ENCODE assay signal across 8 mouse cellular contexts in genomic region chr17:24632813-24633449, GRCm38 (mm10). TPM values are rescaled to one million over a fixed set of nuclear protein-coding genes. Genes with fewer than 3 reads are reported as not detected.
DNase-seq lines count a peak whose midpoint lies in the region; ATAC-seq and TF ChIP-seq lines count a peak whose summit lies in the region.

No protein-coding gene starts in this region.

- H3K9ac ChIP-seq in CH12.LX (ENCODE audit: insufficient read depth, low read depth): peak overlapping the region; percentile 79
- H3K9ac ChIP-seq in forebrain, embryonic 12.5 days: peak overlapping the region; percentile 71
- H3K9ac ChIP-seq in limb, embryonic 11.5 days (ENCODE audit: low read length): peak overlapping the region; percentile 70
- H3K9ac ChIP-seq in midbrain, embryonic 13.5 days (replicated peaks): peak overlapping the region; percentile 77

- no peaks in the 10 kb centered on the region for H3K79me2 ChIP-seq in CH12.LX (replicated peaks; ENCODE audit: control insufficient read depth, extremely low read depth, insufficient read depth, poor library complexity, severe bottlenecking)

- 11% methylated on average over 22 of the region's 22 CpGs for WGBS in forebrain, embryonic 12.5 days
- whole genome bisulfite sequencing in limb, embryonic 11.5 days: 14% methylated on average over 22 of the region's 22 CpGs
- WGBS in midbrain, embryonic 13.5 days: 13% methylated on average over 22 of the region's 22 CpGs

- CTCF ChIA-PET in Patski (lab: Charles Lee): interaction anchor here (0.9 to 1.6 kb wide), 7 partner anchors 16 to 154 kb away, joined by 3 to 5 read pairs (median 3); partner anchors contain the start of genes Mlst8 and Zfp598

- no peak overlapping the region for H3K27ac ChIP-seq in CH12.LX (ENCODE audit: insufficient read depth, low read depth)
- peak overlapping the region; percentile 69 for H3K27ac ChIP-seq in forebrain, embryonic 12.5 days
- H3K27ac ChIP-seq in limb, embryonic 11.5 days (replicated peaks; ENCODE audit: low read depth, low read length): peak overlapping the region; percentile 74
- H3K27ac ChIP-seq in midbrain, embryonic 13.5 days: peak overlapping the region; percentile 71

- POLR2A ChIA-PET in Patski (lab: Charles Lee): interaction anchor here (0.6 to 1.5 kb wide), 6 partner anchors 10 to 572 kb away, joined by 3 to 5 read pairs (median 4); no protein-coding TSS in a partner anchor

- H3K9me3 ChIP-seq in CH12.LX (replicated peaks; ENCODE audit: low read length): no peaks in the 10 kb centered on the region
- no peaks in the 10 kb centered on the region for H3K9me3 ChIP-seq in forebrain, embryonic 12.5 days
- H3K9me3 ChIP-seq in limb, embryonic 11.5 days (ENCODE audit: control insufficient read depth, low read length): no peaks in the 10 kb centered on the region
- H3K9me3 ChIP-seq in midbrain, embryonic 13.5 days: no peaks in the 10 kb centered on the region

- DNase-seq in CH12.LX (ENCODE audit: extremely low read depth) (no peak), Patski (ENCODE audit: low read depth, low spot score) (no peak)
- DNase-seq in heart, postnatal 36 days: peak; percentile 74 to 80
- no peak for DNase-seq in limb, embryonic 11.5 days (ENCODE audit: low spot score)

- TF ChIP-seq RAD21 in CH12.LX (IDR thresholded peaks at IDR 0.05; ENCODE audit: low read depth, low read length): no peak

- dilution Hi-C loops in CH12.LX (cut with MboI; ENCODE audit: extremely low pct_ligation_motif_present, extremely low pct_unique_long_range_greater_than_20kb, low sequenced_read_pairs): no loop called here

- TF ChIP-seq EP300 in CH12.LX (IDR thresholded peaks at IDR 0.05; ENCODE audit: low read length): no peak

- H3K27me3 ChIP-seq in CH12.LX (replicated peaks) (no peaks in the 10 kb centered on the region), Patski (no peaks in the 10 kb centered on the region)
- H3K27me3 ChIP-seq in forebrain, embryonic 12.5 days: no peaks in the 10 kb centered on the region
- no peaks in the 10 kb centered on the region for H3K27me3 ChIP-seq in limb, embryonic 11.5 days (ENCODE audit: control insufficient read depth, insufficient read depth, low read length)
- H3K27me3 ChIP-seq in midbrain, embryonic 13.5 days: no peaks in the 10 kb centered on the region

- intact Hi-C loops in heart, postnatal 36 days (cut with DNase I): loop anchor here (2.0 to 5.0 kb wide), 2 partner anchors 18 to 34 kb away; partner anchors contain the start of genes Slc9a3r2 and Zfp598

- peaks cover 18 to 64% of the 10 kb centered on the region in 2 experiments for H3K36me3 ChIP-seq in CH12.LX (replicated peaks in 1 of 2; ENCODE audit: control insufficient read depth in 1 of 2, insufficient read depth in 1 of 2, low read length in 1 of 2)
- peaks cover 22% of the 10 kb centered on the region for H3K36me3 ChIP-seq in forebrain, embryonic 12.5 days (replicated peaks)
- H3K36me3 ChIP-seq in limb, embryonic 11.5 days (ENCODE audit: control insufficient read depth, insufficient read depth, low read length): peaks cover 10% of the 10 kb centered on the region; the same call in 1 of the 2 replicates
- H3K36me3 ChIP-seq in midbrain, embryonic 13.5 days: peaks cover 31% of the 10 kb centered on the region

- no peak for TF ChIP-seq POLR2A in CH12.LX (IDR thresholded peaks at IDR 0.05; ENCODE audit: low read depth, low read length)

- peak overlapping the region; percentile 58 for H3K4me2 ChIP-seq in CH12.LX (ENCODE audit: insufficient read depth, low read depth, poor library complexity, severe bottlenecking)
- peak overlapping the region; percentile 91 for H3K4me2 ChIP-seq in forebrain, embryonic 12.5 days
- peak overlapping the region; percentile 82 for H3K4me2 ChIP-seq in limb, embryonic 11.5 days (ENCODE audit: low read depth, severe bottlenecking)
- H3K4me2 ChIP-seq in midbrain, embryonic 13.5 days (replicated peaks): peak overlapping the region; percentile 88

- H3K4me3 ChIP-seq in CH12.LX (replicated peaks in 1 of 3; ENCODE audit: low read depth in 2 of 3, low read length in 2 of 3, poor library complexity in 1 of 3): peak overlapping the region; percentile 61 to 83 (median 80)
- peak overlapping the region; percentile 76 for H3K4me3 ChIP-seq in forebrain, embryonic 12.5 days (replicated peaks)
- peak overlapping the region; percentile 59 for H3K4me3 ChIP-seq in limb, embryonic 11.5 days (ENCODE audit: low read depth, low read length)
- peak overlapping the region; percentile 71 for H3K4me3 ChIP-seq in midbrain, embryonic 13.5 days (replicated peaks)

- in situ Hi-C loops in CH12.LX (cut with MboI; ENCODE audit: low pct_ligation_motif_present, low pct_unique_long_range_greater_than_20kb, low sequenced_read_pairs): no loop called here
- in situ Hi-C loops in Patski (cut with MboI; ENCODE audit: low pct_unique_long_range_greater_than_20kb): no loop called here

- H3K4me1 ChIP-seq in CH12.LX (ENCODE audit: control insufficient read depth in 1 of 2, insufficient read depth in 2 of 2): peaks cover 6 to 53% of the 10 kb centered on the region in 2 experiments; a peak in 3 of 4 replicates
- peaks cover 19% of the 10 kb centered on the region for H3K4me1 ChIP-seq in forebrain, embryonic 12.5 days
- peaks cover 9% of the 10 kb centered on the region; the same call in 1 of the 2 replicates for H3K4me1 ChIP-seq in limb, embryonic 11.5 days (ENCODE audit: control insufficient read depth, insufficient read depth, low read length)
- H3K4me1 ChIP-seq in midbrain, embryonic 13.5 days (replicated peaks): peaks cover 17% of the 10 kb centered on the region

- ATAC-seq in Patski: peak; percentile 46
- ATAC-seq in forebrain, embryonic 12.5 days (ENCODE audit: low FRiP score): peak; percentile 52
- ATAC-seq in limb, embryonic 11.5 days (ENCODE audit: insufficient number of reproducible peaks, low FRiP score, low TSS enrichment, low read depth): peak; percentile 31
- ATAC-seq in midbrain, embryonic 13.5 days: no peak; the same call in none of the 2 replicates
- ATAC-seq in frontal cortex, adult (ENCODE audit: low TSS enrichment): no peak
- ATAC-seq in CD4-positive, CD25-positive, alpha-beta regulatory T cell, adult 4 months: no peak

- TF ChIP-seq CTCF in CH12.LX (conservative IDR thresholded peaks at IDR 0.05 in 1 of 2, IDR thresholded peaks at IDR 0.05 in 1 of 2; ENCODE audit: low read depth in 2 of 2, low read length in 2 of 2): no peak
- no peak for TF ChIP-seq CTCF in Patski (IDR thresholded peaks at IDR 0.05)

RNA-seq across cellular contexts. Expression of gene Nthl1, which starts 0.5 kb away (rescaled TPM):
- total RNA-seq in CH12.LX (2012; rRNA removed) (21.9 and 24.0 TPM in 2 replicates), CH12.LX (2014; rRNA removed) (20.1 TPM in 2 replicates)
- polyA plus RNA-seq in CH12.LX (2012; ENCODE audit: insufficient read length, low read depth) (20.4 and 25.7 TPM in 2 replicates), Patski (2021) (33.4 TPM)
- 14.5 and 18.8 TPM in 2 replicates for polyA plus RNA-seq in forebrain, embryonic 12.5 days (2016; fragmentation: Nextera tagmentation; extraction: Ambion mirVana)
- 1 to 10 TPM; 3.3 to 4.1 TPM for total RNA-seq in heart, postnatal 36 days (2021)
- polyA plus RNA-seq in limb, embryonic 11.5 days (2014; fragmentation: Nextera tagmentation; extraction: Ambion mirVana): 19.5 and 23.2 TPM in 2 replicates
- 10.0 and 10.8 TPM in 2 replicates for polyA plus RNA-seq in midbrain, embryonic 13.5 days (2015; fragmentation: Nextera tagmentation; extraction: Ambion mirVana)
- 1 to 10 TPM; 3.1 to 6.0 TPM for polyA plus RNA-seq in CD4-positive, CD25-positive, alpha-beta regulatory T cell, adult 4 months (2017; shearing (Covaris generic))

RNA-seq across cellular contexts. Expression of gene Tsc2, which starts 0.5 kb away (rescaled TPM):
- 35.2 and 35.4 TPM in 2 replicates for total RNA-seq in CH12.LX (2012; rRNA removed)
- total RNA-seq in CH12.LX (2014; rRNA removed): 7.8 and 9.1 TPM in 2 replicates
- 54.4 and 69.8 TPM in 2 replicates for polyA plus RNA-seq in CH12.LX (2012; ENCODE audit: insufficient read length, low read depth)
- 93.5 TPM for polyA plus RNA-seq in Patski (2021)
- polyA plus RNA-seq in forebrain, embryonic 12.5 days (2016; fragmentation: Nextera tagmentation; extraction: Ambion mirVana): 78.4 and 89.3 TPM in 2 replicates
- total RNA-seq in heart, postnatal 36 days (2021): 100 to 1,000 TPM; 106 to 112 TPM
- polyA plus RNA-seq in limb, embryonic 11.5 days (2014; fragmentation: Nextera tagmentation; extraction: Ambion mirVana): 62.7 and 66.8 TPM in 2 replicates
- 73.1 and 74.1 TPM in 2 replicates for polyA plus RNA-seq in midbrain, embryonic 13.5 days (2015; fragmentation: Nextera tagmentation; extraction: Ambion mirVana)
- polyA plus RNA-seq in CD4-positive, CD25-positive, alpha-beta regulatory T cell, adult 4 months (2017; shearing (Covaris generic)): 10 to 100 TPM; 20.5 to 28.2 TPM

RNA-seq across cellular contexts. Expression of gene Slc9a3r2, which starts 17.2 kb away (rescaled TPM):
- total RNA-seq in CH12.LX (2012; rRNA removed) (4.4 and 5.5 TPM in 2 replicates), CH12.LX (2014; rRNA removed) (1.8 and 2.1 TPM in 2 replicates)
- polyA plus RNA-seq in CH12.LX (2012; ENCODE audit: insufficient read length, low read depth) (4.8 and 5.1 TPM in 2 replicates), Patski (2021) (32.3 TPM)
- polyA plus RNA-seq in forebrain, embryonic 12.5 days (2016; fragmentation: Nextera tagmentation; extraction: Ambion mirVana): 18.3 and 21.9 TPM in 2 replicates
- total RNA-seq in heart, postnatal 36 days (2021): 100 to 1,000 TPM in 1 of 2 experiments, 10 to 100 TPM in 1; 91.1 to 140 TPM
- 59.3 and 60.4 TPM in 2 replicates for polyA plus RNA-seq in limb, embryonic 11.5 days (2014; fragmentation: Nextera tagmentation; extraction: Ambion mirVana)
- 21.3 and 23.5 TPM in 2 replicates for polyA plus RNA-seq in midbrain, embryonic 13.5 days (2015; fragmentation: Nextera tagmentation; extraction: Ambion mirVana)
- polyA plus RNA-seq in CD4-positive, CD25-positive, alpha-beta regulatory T cell, adult 4 months (2017; shearing (Covaris generic)): not detected

RNA-seq across cellular contexts. Expression of gene Npw, which starts 25.3 kb away (rescaled TPM):
- not detected in 2 replicates for total RNA-seq in CH12.LX (2012; rRNA removed)
- total RNA-seq in CH12.LX (2014; rRNA removed): not detected in 2 replicates
- polyA plus RNA-seq in CH12.LX (2012; ENCODE audit: insufficient read length, low read depth): not detected in 2 replicates
- polyA plus RNA-seq in Patski (2021): not detected
- polyA plus RNA-seq in forebrain, embryonic 12.5 days (2016; fragmentation: Nextera tagmentation; extraction: Ambion mirVana): not detected in 2 replicates
- not detected for total RNA-seq in heart, postnatal 36 days (2021)
- 0.31 and 0.54 TPM in 2 replicates for polyA plus RNA-seq in limb, embryonic 11.5 days (2014; fragmentation: Nextera tagmentation; extraction: Ambion mirVana)
- not detected in 2 replicates for polyA plus RNA-seq in midbrain, embryonic 13.5 days (2015; fragmentation: Nextera tagmentation; extraction: Ambion mirVana)
- polyA plus RNA-seq in CD4-positive, CD25-positive, alpha-beta regulatory T cell, adult 4 months (2017; shearing (Covaris generic)): not detected

RNA-seq across cellular contexts. Expression of gene Zfp598, which starts 36.6 kb away (rescaled TPM):
- 27.9 and 31.8 TPM in 2 replicates for total RNA-seq in CH12.LX (2012; rRNA removed)
- total RNA-seq in CH12.LX (2014; rRNA removed): 22.1 and 23.4 TPM in 2 replicates
- 43.5 and 54.0 TPM in 2 replicates for polyA plus RNA-seq in CH12.LX (2012; ENCODE audit: insufficient read length, low read depth)
- 48.0 TPM for polyA plus RNA-seq in Patski (2021)
- polyA plus RNA-seq in forebrain, embryonic 12.5 days (2016; fragmentation: Nextera tagmentation; extraction: Ambion mirVana): 25.5 and 26.9 TPM in 2 replicates
- total RNA-seq in heart, postnatal 36 days (2021): 10 to 100 TPM; 17.3 to 19.0 TPM
- 36.3 and 42.0 TPM in 2 replicates for polyA plus RNA-seq in limb, embryonic 11.5 days (2014; fragmentation: Nextera tagmentation; extraction: Ambion mirVana)
- 15.0 and 18.6 TPM in 2 replicates for polyA plus RNA-seq in midbrain, embryonic 13.5 days (2015; fragmentation: Nextera tagmentation; extraction: Ambion mirVana)
- polyA plus RNA-seq in CD4-positive, CD25-positive, alpha-beta regulatory T cell, adult 4 months (2017; shearing (Covaris generic)): 1 to 10 TPM; 3.7 to 5.4 TPM

Comparison
In these comparisons a context has a peak if more than half of its experiments do, and no peak if none do; other contexts are left out.
1. DNase-seq: peak in heart, postnatal 36 days (2 of 2); none in CH12.LX (single experiment), Patski (single experiment) and limb, embryonic 11.5 days (single experiment).
2. ATAC-seq: peak in Patski (single experiment), forebrain, embryonic 12.5 days (single experiment) and limb, embryonic 11.5 days (single experiment); none in midbrain, embryonic 13.5 days (single experiment), frontal cortex, adult (single experiment) and CD4-positive, CD25-positive, alpha-beta regulatory T cell, adult 4 months (single experiment).
3. Peak in every context shown above with its lines, with median percentiles within 50 percentile points of each other: H3K4me2 ChIP-seq, H3K4me3 ChIP-seq and H3K9ac ChIP-seq.